Mouse (Mus musculus) layer of hippocampus, adult 18-20 months (tissue): Measurements from ENCODE around the gene Vmn1r131. TPM values are rescaled to one million over a fixed set of nuclear protein-coding genes. Genes with fewer than 3 reads are reported as not detected.
"Not testable (repeated sequence)": the region's sequence is repeated elsewhere in the genome, so short reads cannot be mapped to it uniquely, and the experiment has no call there.

Source experiments
- DNase-seq, 2 experiments: peaks; one replicate each; pipeline ENCODE4 v3.0.0; 2022; ENCODE audit warnings: low spot score in 2 of 2
- long read RNA-seq: library from polyadenylated mRNA; stranded (forward); transcript quantifications from one replicate; pipeline ENCODE4 v2.0.0, GENCODE M21; 2021
- total RNA-seq, 2 experiments: library from RNA; stranded (reverse); gene quantifications; 2 replicates each; pipeline ENCODE4 v1.2.3; 2021

Gene Vmn1r131
- not detected for total RNA-seq
- long read RNA-seq = 0 reads

- DNase-seq = not testable (repeated sequence)
Measured at GRCm38 (mm10) chr7:21545990-21546389, at the start of gene Vmn1r131. Gene Vmn1r131, minus strand, starts transcription at chr7:21546090.

- DNase-seq = not testable (repeated sequence)
Measured at GRCm38 (mm10) chr7:21511480-21511879, 34.4 kb downstream of the Vmn1r131 start, which contains the start of gene Vmn1r130. Gene Vmn1r130, plus strand, starts transcription at chr7:21511780.

Other genes with a start within 250 kb of the Vmn1r131 start
- gene Vmn1r126, start 244.6 kb downstream of the Vmn1r131 start, total RNA-seq = not detected
- not detected for gene Vmn1r127, start 226.2 kb downstream of the Vmn1r131 start, total RNA-seq
- gene Vmn1r128, start 196.7 kb downstream of the Vmn1r131 start, total RNA-seq = not detected
- gene Vmn1r129, start 184.8 kb downstream of the Vmn1r131 start, total RNA-seq = not detected
- not detected for gene Gm6882, start 113.3 kb downstream of the Vmn1r131 start, total RNA-seq
- not detected for gene Vmn1r130, start 34.3 kb downstream of the Vmn1r131 start, total RNA-seq
- gene Vmn1r132, start 68.0 kb upstream of the Vmn1r131 start, total RNA-seq = not detected
- not detected for gene Gm4175, start 215.4 kb upstream of the Vmn1r131 start, total RNA-seq